Mouse (Mus musculus) C2C12 (cell line): ENCODE results near the gene Etl4.

Experiments
- CEBPB ChIP-seq: IDR thresholded peaks from one replicate; pipeline ENCODE4 v1.6.1; 2011; ENCODE audit warnings: low read depth, mild to moderate bottlenecking, control low read depth, moderate library complexity
- CTCF ChIP-seq: IDR thresholded peaks from one replicate; pipeline ENCODE4 v1.5.1; 2011; ENCODE audit not compliant: control insufficient read depth, insufficient read depth, insufficient read length
- FOSL1 ChIP-seq: IDR thresholded peaks from one replicate; pipeline ENCODE4 v1.8.0; 2011; ENCODE audit warnings: mild to moderate bottlenecking, low read length; ENCODE audit not compliant: poor library complexity, insufficient read depth, severe bottlenecking
- MYOD1 ChIP-seq: IDR thresholded peaks from one replicate; pipeline ENCODE4 v1.6.1; 2011; ENCODE audit warnings: low read depth; ENCODE audit not compliant: control insufficient read depth, insufficient read length

- TF ChIP-seq CTCF: no peak
- no peak for TF ChIP-seq CEBPB
- no peak for TF ChIP-seq FOSL1
- no peak for TF ChIP-seq MYOD1
Observed at GRCm38 (mm10) chr2:20216275-20216674, 306.7 kb downstream of the Etl4 start.
